Mouse (Mus musculus) heart, postnatal 0 days (tissue): ENCODE measurements around the gene Astl.

ENCODE experiments used
- CTCF ChIP-seq: IDR thresholded peaks from 2 replicates; pipeline ENCODE4 v1.5.1; 2016; ENCODE audit warnings: antibody characterized with exemption, control low read depth, low read depth
- EP300 ChIP-seq: IDR thresholded peaks from 2 replicates; pipeline ENCODE4 v1.6.1; 2016; ENCODE audit warnings: antibody characterized with exemption, low read depth

DNA sequence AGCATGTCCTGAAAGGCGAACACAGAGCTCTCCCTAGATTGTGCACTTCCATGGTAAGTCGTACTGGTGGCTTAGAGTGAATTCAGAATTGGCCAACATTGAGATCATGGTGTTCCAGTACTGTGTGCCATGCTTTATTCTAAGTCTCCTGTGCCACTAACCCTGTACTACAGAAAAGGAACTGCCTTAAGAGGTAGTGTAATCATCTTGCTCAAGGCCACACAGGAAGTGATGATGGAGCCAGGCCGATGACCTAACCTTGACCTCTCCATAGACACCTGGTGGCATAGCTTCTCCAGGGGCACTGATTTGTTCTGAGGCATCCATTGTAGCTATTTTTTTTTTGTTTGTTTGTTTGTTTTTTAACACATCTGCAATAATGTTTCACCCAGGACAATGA is 36.6 kb upstream of the Astl start:
- TF ChIP-seq EP300 (no peak), CTCF (no peak)
